Mouse (Mus musculus): ENCODE measurements at regions not wholly inside any gene's neighbourhood (a gene's known extent, or its start where the extent isn't known, plus 50 kb on each side); places are given as distances from the start of the nearest gene placed in this dataset.

GRCm38 (mm10) chr5:128550736-128551135 is 49.9 kb upstream of the Fzd10 start:
- DNase-seq (ENCODE audit: low read depth, low spot score), result no peak

GRCm38 (mm10) chr5:128549811-128550210 is 50.8 kb upstream of the Fzd10 start:
- no peak for DNase-seq (ENCODE audit: low read depth, low spot score)

- DNase-seq (ENCODE audit: low read depth, low spot score), result peak; percentile 18
Observed at GRCm38 (mm10) chr5:128542049-128542448, 58.6 kb upstream of the Fzd10 start.

GRCm38 (mm10) chr5:128538646-128539045 is 62.0 kb upstream of the Fzd10 start:
- no peak for DNase-seq (ENCODE audit: low read depth, low spot score)

- no peak for DNase-seq (ENCODE audit: low read depth, low spot score)
Observed at GRCm38 (mm10) chr5:128537218-128537617, 63.4 kb upstream of the Fzd10 start.

- DNase-seq (ENCODE audit: low read depth, low spot score), result no peak
Observed at GRCm38 (mm10) chr5:128536393-128536792, 64.3 kb upstream of the Fzd10 start.

GRCm38 (mm10) chr5:128527241-128527640 is 73.4 kb upstream of the Fzd10 start:
- no peak for DNase-seq (ENCODE audit: low read depth, low spot score)

- DNase-seq (ENCODE audit: low read depth, low spot score), result no peak
Observed at GRCm38 (mm10) chr5:128526432-128526831, 74.2 kb upstream of the Fzd10 start.

- no peak for DNase-seq (ENCODE audit: low read depth, low spot score)
Observed at GRCm38 (mm10) chr5:128524377-128525280, 76.0 kb upstream of the Fzd10 start.

- DNase-seq (ENCODE audit: low read depth, low spot score), result no peak
Observed at GRCm38 (mm10) chr5:128522667-128523066, 78.0 kb upstream of the Fzd10 start.

GRCm38 (mm10) chr5:128517336-128517735 is 83.3 kb upstream of the Fzd10 start:
- DNase-seq (ENCODE audit: low read depth, low spot score), result no peak

- DNase-seq (ENCODE audit: low read depth, low spot score), result no peak
Observed at GRCm38 (mm10) chr5:128515343-128515742, 82.5 kb upstream of the Tmem132d start.

- no peak for DNase-seq (ENCODE audit: low read depth, low spot score)
Observed at GRCm38 (mm10) chr5:128513261-128513660, 80.4 kb upstream of the Tmem132d start.

- no peak for DNase-seq (ENCODE audit: low read depth, low spot score)
Observed at GRCm38 (mm10) chr5:128512606-128513005, 79.7 kb upstream of the Tmem132d start.

- no peak for DNase-seq (ENCODE audit: low read depth, low spot score)
Observed at GRCm38 (mm10) chr5:128504502-128504901, 71.6 kb upstream of the Tmem132d start.

- DNase-seq (ENCODE audit: low read depth, low spot score), result no peak
Observed at GRCm38 (mm10) chr5:128499488-128499887, 66.6 kb upstream of the Tmem132d start.

GRCm38 (mm10) chr5:128499033-128499432 is 66.2 kb upstream of the Tmem132d start:
- no peak for DNase-seq (ENCODE audit: low read depth, low spot score)

- DNase-seq (ENCODE audit: low read depth, low spot score), result no peak
Observed at GRCm38 (mm10) chr5:128492541-128492940, 59.7 kb upstream of the Tmem132d start.

GRCm38 (mm10) chr5:128491155-128491554 is 58.3 kb upstream of the Tmem132d start:
- DNase-seq (ENCODE audit: low read depth, low spot score), result no peak

GRCm38 (mm10) chr5:128488872-128489580 is 56.1 kb upstream of the Tmem132d start:
- no peak for DNase-seq (ENCODE audit: low read depth, low spot score)

GRCm38 (mm10) chr5:128487371-128487770 is 54.5 kb upstream of the Tmem132d start:
- DNase-seq (ENCODE audit: low read depth, low spot score), result no peak

- no peak for DNase-seq (ENCODE audit: low read depth, low spot score)
Observed at GRCm38 (mm10) chr5:128484116-128484515, 51.2 kb upstream of the Tmem132d start.

- DNase-seq (ENCODE audit: low read depth, low spot score), result no peak
Observed at GRCm38 (mm10) chr5:128483441-128483810, 50.5 kb upstream of the Tmem132d start.
